Mouse (Mus musculus) A20 (cell line): ENCODE results near the gene E130308A19Rik.

Experiments
- DNase-seq: peaks from one replicate; pipeline ENCODE4 v3.0.0-alpha.2; 2011; ENCODE audit warnings: low read depth, low spot score

Gene E130308A19Rik

GRCm38 (mm10) chr4:59727187-59727877 lies 101.3 kb downstream of the E130308A19Rik start:
- peak; percentile 48 for DNase-seq

- peak; percentile 77 for DNase-seq
Observed at GRCm38 (mm10) chr4:59727878-59728261, 101.9 kb downstream of the E130308A19Rik start.

- peak; percentile 62 for DNase-seq
Observed at GRCm38 (mm10) chr4:59728839-59729238, 102.8 kb downstream of the E130308A19Rik start.

- DNase-seq = no peak
Observed at GRCm38 (mm10) chr4:59731544-59731943, 105.5 kb downstream of the E130308A19Rik start.

- DNase-seq = peak; percentile 51
Observed at GRCm38 (mm10) chr4:59739321-59739720, 113.3 kb downstream of the E130308A19Rik start.

GRCm38 (mm10) chr4:59739882-59740281 lies 113.9 kb downstream of the E130308A19Rik start:
- no peak for DNase-seq

- peak; percentile 73 for DNase-seq
Observed at GRCm38 (mm10) chr4:59753491-59754140, 127.6 kb downstream of the E130308A19Rik start.

- DNase-seq = no peak
Observed at GRCm38 (mm10) chr4:59756332-59757082, 130.5 kb downstream of the E130308A19Rik start.

GRCm38 (mm10) chr4:59757452-59758435 lies 131.7 kb downstream of the E130308A19Rik start:
- DNase-seq = no peak

- DNase-seq = no peak
Observed at GRCm38 (mm10) chr4:59760016-59760415, 134.0 kb downstream of the E130308A19Rik start.

- DNase-seq = no peak
Observed at GRCm38 (mm10) chr4:59760636-59761364, 134.8 kb downstream of the E130308A19Rik start.

- no peak for DNase-seq
Observed at GRCm38 (mm10) chr4:59761365-59761729, 135.3 kb downstream of the E130308A19Rik start.

GRCm38 (mm10) chr4:59764950-59765349 lies 138.9 kb downstream of the E130308A19Rik start:
- DNase-seq = no peak

- no peak for DNase-seq
Observed at GRCm38 (mm10) chr4:59765385-59766005, 139.5 kb downstream of the E130308A19Rik start.

GRCm38 (mm10) chr4:59767717-59768116 lies 141.7 kb downstream of the E130308A19Rik start:
- no peak for DNase-seq

- DNase-seq = no peak
Observed at GRCm38 (mm10) chr4:59772171-59772879, 146.3 kb downstream of the E130308A19Rik start.

GRCm38 (mm10) chr4:59777828-59778227 lies 151.8 kb downstream of the E130308A19Rik start:
- no peak for DNase-seq

- no peak for DNase-seq
Observed at GRCm38 (mm10) chr4:59780568-59780967, 154.6 kb downstream of the E130308A19Rik start.
